Mouse (Mus musculus): ENCODE results near the gene Cyp2w1. TPM values are rescaled to one million over a fixed set of nuclear protein-coding genes. Genes with fewer than 3 reads are reported as not detected.

The Cyp2w1 gene
- polyA plus RNA-seq, 1 experiment from 2014 or later, result not detected

DNA sequence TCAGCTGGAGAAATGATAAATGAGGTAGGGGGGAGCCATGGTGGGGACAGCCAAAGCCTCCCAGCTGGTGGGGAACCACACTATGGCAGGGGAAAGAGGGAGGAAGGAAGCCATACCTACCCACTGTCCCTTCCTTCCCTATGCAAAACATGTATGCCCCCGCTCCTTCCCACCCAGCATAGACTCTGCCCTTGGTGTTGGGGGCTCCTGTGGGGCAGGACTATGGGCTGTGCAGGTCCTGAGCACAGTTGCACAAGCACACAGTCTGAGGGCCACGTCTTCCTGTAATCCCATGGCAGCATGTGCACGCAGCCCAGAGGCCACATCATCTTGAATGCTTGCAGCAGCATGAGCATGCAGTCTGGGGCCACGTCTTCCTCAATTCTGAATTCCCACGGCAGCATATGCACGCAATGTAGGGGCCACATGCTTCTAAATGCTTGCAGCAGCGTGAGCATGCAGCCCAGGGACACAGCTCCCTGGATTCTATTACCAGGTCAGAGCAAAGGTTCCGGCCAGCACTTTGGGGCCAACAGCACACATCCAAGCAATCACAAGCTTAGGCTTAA, 51.4 kb downstream of the Cyp2w1 start:
- Histone ChIP-seq H3K4me2 (replicated peaks) (no peak overlapping the region), H3K27ac (replicated peaks) (no peak overlapping the region), H3K4me3 (no peak overlapping the region), H3K27me3 (no peaks in the 10 kb centered on the region), H3K36me3 (no peaks in the 10 kb centered on the region), H3K4me1 (0 out of 2 replicates have a peak, but pooled peaks cover under 1% of the 10 kb centered on the region), H3K9me3 (no peaks in the 10 kb centered on the region), H3K9ac (replicated peaks) (no peak overlapping the region)
- no peak for ATAC-seq (replicated peaks)
- 92% methylated on average over 8 of the region's 8 CpGs for WGBS

DNA sequence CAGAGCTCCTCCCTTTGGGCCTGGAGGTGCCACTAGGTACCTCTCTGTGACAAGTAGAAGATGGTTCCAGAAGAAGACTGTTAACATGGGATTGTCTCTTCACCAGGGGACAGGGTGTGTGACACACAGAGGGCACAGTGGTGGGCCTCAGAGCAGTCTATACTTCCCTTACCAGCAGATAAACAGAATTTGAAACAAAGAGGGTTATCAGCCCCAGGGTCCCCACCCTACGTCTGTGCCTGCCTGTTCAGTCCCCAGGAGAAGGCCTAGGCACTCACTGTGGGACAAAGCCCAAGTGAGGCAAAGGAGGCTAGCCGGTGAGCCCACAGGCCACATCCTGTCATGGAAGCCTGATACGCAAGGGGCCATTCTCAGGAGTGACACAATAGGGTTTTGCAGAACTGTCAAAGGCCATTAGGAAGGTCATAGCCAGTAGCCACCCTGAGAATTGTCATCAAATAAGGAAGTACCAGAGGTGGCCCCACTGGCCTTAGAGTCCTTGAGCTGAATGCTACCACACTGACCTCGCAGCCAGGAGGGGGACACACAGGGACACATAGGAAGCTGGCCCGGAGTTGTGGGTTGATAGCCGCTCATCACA, 52.5 kb downstream of the Cyp2w1 start, which contains the start of gene C130050O18Rik:
C130050O18Rik (plus strand) TSS at position 480 of the 601 bp plus-strand sequence.
- Histone ChIP-seq H3K4me1 (no peaks in the 10 kb centered on the region), H3K9ac (replicated peaks) (no peak within 1 kb of the TSS), H3K27me3 (no peaks in the 10 kb centered on the region), H3K9me3 (no peaks in the 10 kb centered on the region), H3K4me2 (replicated peaks) (no peak within 1 kb of the TSS), H3K4me3 (no peak within 1 kb of the TSS), H3K27ac (replicated peaks) (no peak within 1 kb of the TSS), H3K36me3 (no peaks in the 10 kb centered on the region)
- no peak for ATAC-seq (replicated peaks)
- 84% methylated on average over 6 of the region's 6 CpGs for WGBS

DNA sequence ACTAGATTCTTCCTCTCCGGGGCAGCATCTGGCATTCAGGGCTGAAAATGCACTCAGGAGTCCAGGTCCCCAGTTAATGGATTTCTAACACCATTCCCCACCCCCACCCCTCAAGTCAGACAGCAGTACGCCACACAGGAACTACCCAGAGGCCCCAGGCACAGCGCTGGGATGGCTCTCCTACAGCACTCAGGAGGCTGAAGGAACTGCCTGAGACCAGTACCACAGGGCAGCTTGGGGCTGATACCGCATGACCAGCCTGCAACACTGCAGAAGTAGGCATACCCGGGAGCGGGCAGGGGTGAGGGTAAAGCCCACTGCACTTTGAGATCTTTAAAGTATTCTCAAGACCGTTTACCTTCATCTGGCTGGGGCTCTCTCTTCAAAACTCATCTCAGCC, 53.1 kb downstream of the Cyp2w1 start:
- no peak overlapping the region for H3K27ac ChIP-seq (replicated peaks)
- ATAC-seq (replicated peaks), result no peak
- H3K9me3 ChIP-seq, result no peaks in the 10 kb centered on the region
- H3K9ac ChIP-seq (replicated peaks), result no peak overlapping the region
- H3K4me1 ChIP-seq, result no peaks in the 10 kb centered on the region
- WGBS, result 81% methylated on average over 7 of the region's 7 CpGs
- no peaks in the 10 kb centered on the region for H3K36me3 ChIP-seq
- no peak overlapping the region for H3K4me3 ChIP-seq
- H3K27me3 ChIP-seq, result no peaks in the 10 kb centered on the region
- H3K4me2 ChIP-seq (replicated peaks), result no peak overlapping the region

DNA sequence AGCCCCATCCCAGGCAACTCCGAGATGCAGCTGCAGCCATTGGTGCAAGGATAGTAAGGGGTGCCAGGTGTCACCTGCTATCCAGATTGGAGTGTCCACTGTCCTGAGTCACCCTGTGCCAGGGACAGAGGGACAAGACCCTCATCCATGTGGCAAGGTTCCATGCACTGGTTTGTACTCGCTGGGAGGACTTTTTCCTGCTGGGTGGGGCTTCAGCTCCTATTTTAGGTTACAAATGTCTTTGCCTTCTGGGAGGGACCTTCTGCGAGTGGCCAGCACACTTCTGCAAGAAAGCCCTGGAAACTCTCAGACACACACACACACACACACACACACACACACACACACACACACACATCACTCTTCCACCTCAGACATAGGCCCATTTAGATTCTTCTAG, 53.5 kb downstream of the Cyp2w1 start:
- ATAC-seq (replicated peaks), result no peak
- H3K4me3 ChIP-seq, result no peak overlapping the region
- no peaks in the 10 kb centered on the region for H3K36me3 ChIP-seq
- no peaks in the 10 kb centered on the region for H3K27me3 ChIP-seq
- no peak overlapping the region for H3K27ac ChIP-seq (replicated peaks)
- H3K4me1 ChIP-seq, result no peaks in the 10 kb centered on the region
- no peaks in the 10 kb centered on the region for H3K9me3 ChIP-seq
- H3K9ac ChIP-seq (replicated peaks), result no peak overlapping the region
- H3K4me2 ChIP-seq (replicated peaks), result no peak overlapping the region
- 85% methylated on average over 3 of the region's 3 CpGs for WGBS

MicroRNAs encoded within 50 kb of the gene (microRNA counts, 519-probe panel; counts per million panel counts)
- microRNA mmu-miR-339-3p (not detected), microRNA mmu-miR-339-5p (not detected)

Small RNAs within 50 kb of the gene (microRNA-seq; reads per million reads assigned to microRNA genes)
- 350 reads per million, percentile 69 among the genes with 10 or more reads in this experiment for gene Mir339

Other genes with a start within 250 kb of the Cyp2w1 start
- 171 and 193 TPM in 2 replicates for gene Prkar1b, start 202.6 kb upstream of the Cyp2w1 start, polyA plus RNA-seq (2015; fragmentation: Nextera tagmentation; extraction: Ambion mirVana)
- 3.2 and 3.9 TPM in 2 replicates for gene Dnaaf5, start 202.4 kb upstream of the Cyp2w1 start, polyA plus RNA-seq (2015; fragmentation: Nextera tagmentation; extraction: Ambion mirVana)
- 51.5 and 54.3 TPM in 2 replicates for gene Sun1, start 152.0 kb upstream of the Cyp2w1 start, polyA plus RNA-seq (2015; fragmentation: Nextera tagmentation; extraction: Ambion mirVana)
- 127 and 133 TPM in 2 replicates for gene Get4, start 100.3 kb upstream of the Cyp2w1 start, polyA plus RNA-seq (2015; fragmentation: Nextera tagmentation; extraction: Ambion mirVana)
- gene Adap1, start 27.0 kb upstream of the Cyp2w1 start, polyA plus RNA-seq (2015; fragmentation: Nextera tagmentation; extraction: Ambion mirVana), result 37.0 and 38.7 TPM in 2 replicates
- 104 and 113 TPM in 2 replicates for gene Cox19, start 1.2 kb upstream of the Cyp2w1 start, polyA plus RNA-seq (2015; fragmentation: Nextera tagmentation; extraction: Ambion mirVana)
- gene Gpr146, start 25.1 kb downstream of the Cyp2w1 start, polyA plus RNA-seq (2015; fragmentation: Nextera tagmentation; extraction: Ambion mirVana), result 1.3 and 1.5 TPM in 2 replicates
- 0.13 and 0.20 TPM in 2 replicates for gene C130050O18Rik, start 52.7 kb downstream of the Cyp2w1 start, polyA plus RNA-seq (2015; fragmentation: Nextera tagmentation; extraction: Ambion mirVana)
- 7.3 and 8.2 TPM in 2 replicates for gene Gper1, start 70.5 kb downstream of the Cyp2w1 start, polyA plus RNA-seq (2015; fragmentation: Nextera tagmentation; extraction: Ambion mirVana)
- 20.4 and 21.0 TPM in 2 replicates for gene 3110082I17Rik, start 107.9 kb downstream of the Cyp2w1 start, polyA plus RNA-seq (2015; fragmentation: Nextera tagmentation; extraction: Ambion mirVana)
- 14.2 and 17.5 TPM in 2 replicates for gene Zfand2a, start 131.9 kb downstream of the Cyp2w1 start, polyA plus RNA-seq (2015; fragmentation: Nextera tagmentation; extraction: Ambion mirVana)
- gene Uncx, start 190.9 kb downstream of the Cyp2w1 start, polyA plus RNA-seq (2015; fragmentation: Nextera tagmentation; extraction: Ambion mirVana), result 4.2 and 4.8 TPM in 2 replicates